Mouse (Mus musculus): Measurements from ENCODE around the gene Nxt2. TPM values are rescaled to one million over a fixed set of nuclear protein-coding genes. Genes with fewer than 3 reads are reported as not detected.

The Nxt2 gene
- total RNA-seq, 1 experiment from 2014 or later = 9.7 TPM

Other genes with a start within 250 kb of the Nxt2 start
- gene Gucy2f, start 29.8 kb upstream of the Nxt2 start, total RNA-seq (2017) = under 0.01 TPM in 1 of 2 replicates, not detected in the other
- not detected in 2 replicates for gene Kcne1l, start 79.5 kb downstream of the Nxt2 start, total RNA-seq (2017)
- gene Acsl4, start 163.8 kb downstream of the Nxt2 start, total RNA-seq (2017) = 16.7 and 18.6 TPM in 2 replicates

Data from neutrophil, adult 5-6 weeks (primary cell).